ENCODE assay signal across 24 mouse cellular contexts in genomic region chr6:116854029-116854428, GRCm38 (mm10).
A peak's percentile ranks its signal among the peaks of the same experiment; 100 is the strongest.
DNase-seq lines count a peak whose midpoint lies in the region; ATAC-seq and TF ChIP-seq lines count a peak whose summit lies in the region.
"Had no signal": no experiment of that assay in that cellular context is flagged by ENCODE, and none has a peak within 500 bp of the region (broad histone marks: within the 10 kb centered on the region; RNA-seq: fewer than 3 reads in every experiment).

No protein-coding gene starts in this region.

- no peak overlapping the region for H3K27ac ChIP-seq in forebrain, postnatal 0 days (ENCODE audit: low read depth, low read length)
- H3K27ac ChIP-seq in forebrain, embryonic 11.5 days (ENCODE audit: low read depth, low read length), result no peak overlapping the region
- no peak overlapping the region for H3K27ac ChIP-seq in midbrain, embryonic 14.5 days (replicated peaks; ENCODE audit: low read depth, low read length)
- H3K27ac ChIP-seq in midbrain, embryonic 10.5 days (replicated peaks), result no peak overlapping the region
- H3K27ac ChIP-seq: embryonic facial prominence, embryonic 12.5 days; embryonic facial prominence, embryonic 15.5 days; gastrocnemius, adult 2 months; hindbrain, embryonic 12.5 days had no signal

- 0 out of 2 replicates have a peak, but pooled peaks have one; percentile 5 for TF ChIP-seq CTCF in forebrain, postnatal 0 days (IDR thresholded peaks at IDR 0.05; ENCODE audit: low read depth)

- no peaks in the 10 kb centered on the region for H3K4me1 ChIP-seq in forebrain, postnatal 0 days (ENCODE audit: insufficient read depth)
- H3K4me1 ChIP-seq in forebrain, embryonic 11.5 days (replicated peaks; ENCODE audit: control insufficient read depth, insufficient read depth, low read length), result no peaks in the 10 kb centered on the region
- no peaks in the 10 kb centered on the region for H3K4me1 ChIP-seq in midbrain, embryonic 14.5 days (ENCODE audit: control insufficient read depth, insufficient read depth, low read length)
- no peaks in the 10 kb centered on the region for H3K4me1 ChIP-seq in midbrain, embryonic 10.5 days
- H3K4me1 ChIP-seq: hindbrain, embryonic 12.5 days had no signal

- ATAC-seq in forebrain, postnatal 0 days, result peak; percentile 53; the same call in 1 of the 2 replicates
- no peak for ATAC-seq in forebrain, embryonic 11.5 days (replicated peaks; ENCODE audit: low FRiP score)
- ATAC-seq in midbrain, embryonic 14.5 days (ENCODE audit: low FRiP score, low TSS enrichment), result no peak
- ATAC-seq: activated CD4-positive, CD25-positive, alpha-beta regulatory T cell, adult 4 months; CD4-positive, CD25-positive, alpha-beta regulatory T cell, adult 4 months; forebrain, embryonic 16.5 days; hindbrain, embryonic 16.5 days; inflammation-experienced regulatory T-cells, adult 6 months; intestine, embryonic 16.5 days had no signal

- 44% methylated on average over 6 of the region's 6 CpGs for WGBS in forebrain, postnatal 0 days
- 71% methylated on average over 6 of the region's 6 CpGs for WGBS in forebrain, embryonic 11.5 days
- 69% methylated on average over 6 of the region's 6 CpGs for WGBS in midbrain, embryonic 14.5 days
- WGBS in midbrain, embryonic 10.5 days, result 77% methylated on average over 6 of the region's 6 CpGs

- H3K9ac ChIP-seq in forebrain, postnatal 0 days, result no peak overlapping the region
- no peak overlapping the region for H3K9ac ChIP-seq in forebrain, embryonic 11.5 days (ENCODE audit: low read length)
- H3K9ac ChIP-seq in midbrain, embryonic 14.5 days (replicated peaks; ENCODE audit: low read length), result no peak overlapping the region
- H3K9ac ChIP-seq: embryonic facial prominence, embryonic 12.5 days; embryonic facial prominence, embryonic 15.5 days; hindbrain, embryonic 12.5 days had no signal

- DNase-seq in forebrain, postnatal 0 days, result no peak
- DNase-seq in forebrain, embryonic 11.5 days (ENCODE audit: low spot score), result no peak
- DNase-seq in midbrain, embryonic 14.5 days, result peak; percentile 31
- DNase-seq in midbrain, embryonic 10.5 days (ENCODE audit: low spot score), result no peak
- DNase-seq in brain, adult 2 months (ENCODE audit: low read depth, low spot score), result peak; percentile 12
- no peak for DNase-seq in right cerebral cortex, postnatal 14 days
- DNase-seq: adrenal gland, adult 8-10 months; adrenal gland, postnatal 25 days; cerebellum, adult 11 months; cerebellum, adult 2 months; cerebellum, adult 9-11 months; cerebellum, postnatal 25 days; gastrocnemius, adult 2 months; gastrocnemius, postnatal 14 days had no signal

- no peak overlapping the region for H3K4me2 ChIP-seq in forebrain, postnatal 0 days (ENCODE audit: low read depth)
- no peak overlapping the region for H3K4me2 ChIP-seq in forebrain, embryonic 11.5 days (ENCODE audit: low read depth, low read length, severe bottlenecking)
- no peak overlapping the region for H3K4me2 ChIP-seq in midbrain, embryonic 14.5 days (ENCODE audit: low read length)
- H3K4me2 ChIP-seq: embryonic facial prominence, embryonic 12.5 days; embryonic facial prominence, embryonic 15.5 days; heart, embryonic 11.5 days; hindbrain, embryonic 12.5 days had no signal

- no peaks in the 10 kb centered on the region for H3K27me3 ChIP-seq in forebrain, postnatal 0 days (ENCODE audit: insufficient read depth, low read length)
- no peaks in the 10 kb centered on the region for H3K27me3 ChIP-seq in forebrain, embryonic 11.5 days (ENCODE audit: control insufficient read depth, insufficient read depth, low read length)
- H3K27me3 ChIP-seq in midbrain, embryonic 14.5 days (ENCODE audit: control insufficient read depth, insufficient read depth, low read length), result no peaks in the 10 kb centered on the region
- H3K27me3 ChIP-seq in midbrain, embryonic 10.5 days (ENCODE audit: low read depth, poor library complexity, severe bottlenecking), result no peaks in the 10 kb centered on the region
- H3K27me3 ChIP-seq: embryonic facial prominence, embryonic 12.5 days; embryonic facial prominence, embryonic 15.5 days; hindbrain, embryonic 12.5 days had no signal

- no peak overlapping the region for H3K4me3 ChIP-seq in forebrain, postnatal 0 days (ENCODE audit: low read depth, low read length)
- no peak overlapping the region for H3K4me3 ChIP-seq in forebrain, embryonic 11.5 days (ENCODE audit: low read depth, low read length)
- no peak overlapping the region for H3K4me3 ChIP-seq in midbrain, embryonic 14.5 days (replicated peaks; ENCODE audit: low read depth, low read length)
- no peak overlapping the region for H3K4me3 ChIP-seq in midbrain, embryonic 10.5 days
- H3K4me3 ChIP-seq: embryonic facial prominence, embryonic 12.5 days; embryonic facial prominence, embryonic 15.5 days; gastrocnemius, adult 2 months; hindbrain, embryonic 12.5 days had no signal

- no peaks in the 10 kb centered on the region for H3K36me3 ChIP-seq in forebrain, postnatal 0 days (ENCODE audit: insufficient read depth)
- no peaks in the 10 kb centered on the region for H3K36me3 ChIP-seq in forebrain, embryonic 11.5 days (ENCODE audit: control insufficient read depth, insufficient read depth, low read length)
- no peaks in the 10 kb centered on the region for H3K36me3 ChIP-seq in midbrain, embryonic 14.5 days (ENCODE audit: control insufficient read depth, insufficient read depth, low read length)
- no peaks in the 10 kb centered on the region for H3K36me3 ChIP-seq in midbrain, embryonic 10.5 days
- H3K36me3 ChIP-seq: embryonic facial prominence, embryonic 12.5 days; embryonic facial prominence, embryonic 15.5 days; hindbrain, embryonic 12.5 days had no signal

- H3K9me3 ChIP-seq in forebrain, postnatal 0 days (ENCODE audit: low read length), result no peaks in the 10 kb centered on the region
- no peaks in the 10 kb centered on the region for H3K9me3 ChIP-seq in forebrain, embryonic 11.5 days (ENCODE audit: control insufficient read depth, low read length)
- H3K9me3 ChIP-seq in midbrain, embryonic 14.5 days (ENCODE audit: control insufficient read depth, low read length), result no peaks in the 10 kb centered on the region
- no peaks in the 10 kb centered on the region for H3K9me3 ChIP-seq in midbrain, embryonic 10.5 days (replicated peaks)
- H3K9me3 ChIP-seq: embryonic facial prominence, embryonic 12.5 days; embryonic facial prominence, embryonic 15.5 days; hindbrain, embryonic 12.5 days had no signal

Comparison
In these comparisons a context has a peak if more than half of its experiments do, and no peak if none do; other contexts are left out.
1. DNase-seq: peak in midbrain, embryonic 14.5 days (single experiment) and brain, adult 2 months (single experiment); none in forebrain, postnatal 0 days (single experiment), forebrain, embryonic 11.5 days (single experiment), midbrain, embryonic 10.5 days (single experiment) and right cerebral cortex, postnatal 14 days (single experiment).